Mouse (Mus musculus) megakaryocyte progenitor cell, adult 5-6 weeks (primary cell): Measurements from ENCODE around the gene Dpf2. TPM values are rescaled to one million over a fixed set of nuclear protein-coding genes. Genes with fewer than 3 reads are reported as not detected.
A peak's percentile ranks its signal among the peaks of the same experiment; 100 is the strongest.

Experiments used
- ATAC-seq: replicated peaks from 2 replicates; pipeline ENCODE4 v1.8.0; 2016; ENCODE audit warnings: mild to moderate bottlenecking, moderate TSS enrichment, inconsistent platforms; ENCODE audit not compliant: poor library complexity
- total RNA-seq, 2 experiments: library from RNA; stranded (forward) in 1 of 2; stranded (reverse) in 1 of 2; fragments of 157-497, 149-512 nt in 1 of 2; fragments of 200-1000 nt in 1 of 2; gene quantifications; 2 replicates each; pipeline versions ENCODE4 v1.2.3 to v1.2.4; 2015 to 2017

Dpf2 gene
- 47.6 and 50.3 TPM in 2 replicates for total RNA-seq (2015)
- total RNA-seq (2017): 65.1 and 83.0 TPM in 2 replicates

DNA sequence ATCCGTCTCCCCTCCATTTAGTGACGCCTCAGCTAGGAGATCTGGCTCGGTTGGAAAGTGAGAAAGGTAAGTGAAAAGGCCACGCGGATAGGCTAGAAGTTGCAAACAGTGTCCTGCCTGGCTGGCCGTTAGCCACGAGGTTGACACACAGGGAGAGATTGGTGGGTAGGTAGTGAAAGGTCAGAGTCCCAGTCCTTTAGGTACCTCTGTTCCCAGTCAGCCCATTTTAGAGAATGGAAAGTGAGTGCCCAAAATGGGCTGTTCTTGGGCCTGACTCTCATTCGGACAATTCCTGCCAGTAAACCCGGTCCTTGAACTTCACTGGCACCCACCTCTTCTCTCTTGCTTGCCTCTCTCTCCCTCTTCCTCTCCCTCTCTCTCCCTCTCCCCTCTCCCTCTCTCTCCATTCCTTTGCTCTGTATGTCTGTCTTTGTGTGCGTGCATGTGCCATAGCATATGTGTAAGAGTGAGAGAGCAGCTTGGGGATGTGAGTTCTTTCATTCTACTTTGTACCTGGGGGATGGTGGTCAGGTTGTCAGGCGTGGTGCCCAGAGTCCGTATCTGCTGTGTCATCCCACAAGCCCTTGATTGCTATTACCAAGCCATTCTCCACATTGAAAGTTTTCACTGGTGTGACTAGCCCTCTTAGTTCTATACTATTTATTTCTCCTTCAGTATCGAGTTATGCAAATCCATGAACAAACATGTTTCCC is at the start of gene Dpf2:
Gene Dpf2, minus strand, starts transcription at position 4 of the 713 bp plus-strand sequence.
- peak; percentile 32 for ATAC-seq

DNA sequence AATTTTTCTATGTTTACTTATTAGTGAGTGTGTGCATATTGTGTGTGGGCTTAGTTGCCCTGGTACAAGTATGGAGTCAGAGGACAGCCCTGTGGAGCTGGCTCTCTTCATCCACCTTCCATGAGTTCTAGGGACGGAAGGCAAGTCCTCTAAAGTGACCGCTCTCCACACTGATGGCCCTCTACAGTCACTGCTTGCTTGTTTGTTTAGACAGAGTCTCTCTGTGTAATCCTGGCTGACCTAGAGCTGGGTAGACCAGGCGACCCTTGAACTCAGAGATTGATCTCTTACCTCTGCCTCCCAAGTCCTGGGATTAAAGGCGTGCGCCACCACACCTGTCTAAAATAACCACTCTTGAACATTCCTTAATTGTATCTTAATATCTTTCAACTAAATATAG is 44.6 kb upstream of the Dpf2 start:
- no peak for ATAC-seq

GRCm38 (mm10) chr19:5956685-5957084 is 43.9 kb upstream of the Dpf2 start:
- ATAC-seq: peak; percentile 90

DNA sequence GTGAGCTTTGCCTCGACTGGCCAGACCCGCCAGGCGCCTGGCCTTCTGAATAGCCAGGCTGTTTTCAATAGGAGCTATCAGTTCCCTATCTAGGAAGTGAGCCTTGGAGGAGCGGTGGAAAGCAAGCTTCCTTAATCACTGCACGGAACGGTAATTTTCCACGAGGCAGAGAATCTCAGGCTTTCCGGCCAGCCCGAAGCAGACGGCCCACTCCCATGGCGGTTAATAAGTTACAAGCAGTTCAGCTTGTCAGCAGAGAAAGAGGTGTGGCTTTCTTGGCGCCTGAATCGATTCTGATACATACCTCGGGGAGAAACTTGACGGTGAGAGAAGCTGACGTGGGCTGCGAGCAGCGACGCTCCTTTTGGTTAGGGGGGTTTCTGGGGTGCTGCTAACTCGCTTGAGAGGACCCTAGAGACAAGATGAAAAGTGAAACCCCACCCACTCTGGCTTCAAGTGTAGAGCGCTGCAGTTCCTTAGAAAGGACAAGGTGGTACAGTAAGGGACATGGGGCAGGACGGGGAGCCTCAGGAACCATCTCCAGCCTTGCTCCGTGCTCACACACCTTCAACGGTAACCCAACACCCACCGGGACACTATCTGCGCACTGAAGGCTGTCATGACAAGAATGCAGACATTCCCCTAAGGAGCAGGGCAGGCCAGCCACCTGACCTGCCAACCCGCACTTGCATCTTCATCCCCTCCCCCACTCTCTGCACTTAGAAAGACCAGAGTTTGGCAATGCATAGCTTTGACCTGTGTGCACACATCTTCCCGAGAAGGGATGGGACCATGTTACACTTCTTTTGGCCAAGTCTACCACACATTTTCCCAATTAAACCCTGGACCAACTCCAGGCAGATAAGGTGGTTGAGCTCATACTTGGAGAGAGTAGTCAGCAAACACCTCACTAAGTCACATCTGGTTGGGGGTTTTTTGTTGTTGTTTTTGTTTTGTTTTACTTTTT is 43.2 kb upstream of the Dpf2 start:
- no peak for ATAC-seq

GRCm38 (mm10) chr19:5954936-5955335 is 42.1 kb upstream of the Dpf2 start:
- no peak for ATAC-seq

- no peak for ATAC-seq
These were observed 41.4 kb upstream of the Dpf2 start for GRCm38 (mm10) chr19:5954031-5954710.

GRCm38 (mm10) chr19:5953201-5953770 is 40.5 kb upstream of the Dpf2 start:
- no peak for ATAC-seq

DNA sequence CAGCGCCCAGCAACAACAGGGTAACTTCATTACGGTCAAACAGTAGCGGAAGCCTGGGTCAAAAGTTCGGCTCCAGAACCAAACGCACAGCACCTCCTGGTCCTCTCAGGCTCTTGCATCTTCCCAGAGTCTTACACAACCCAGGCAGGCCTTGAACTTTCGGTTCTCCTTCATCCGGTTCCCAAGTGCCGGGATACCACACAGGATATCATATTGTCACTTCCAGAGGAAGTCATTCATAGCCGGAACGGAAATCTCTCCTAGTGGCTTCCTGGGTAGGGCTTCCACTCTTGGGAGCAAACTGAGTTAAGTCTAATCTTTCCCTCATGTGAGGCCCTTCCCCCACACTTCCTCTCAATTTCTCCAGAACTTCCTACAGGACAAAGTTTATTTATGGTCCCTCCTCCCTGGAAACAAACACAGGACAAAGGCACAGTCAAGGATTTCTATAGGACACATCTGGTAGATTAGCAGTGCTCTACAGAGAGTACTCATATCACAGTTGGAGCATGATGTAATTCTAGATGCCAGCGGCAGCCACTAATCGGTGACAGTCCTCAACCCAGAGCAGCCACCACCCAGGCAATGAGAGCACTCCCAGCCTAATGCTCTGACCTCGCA is 39.4 kb upstream of the Dpf2 start:
- no peak for ATAC-seq

- no peak for ATAC-seq
These were observed 38.8 kb upstream of the Dpf2 start for GRCm38 (mm10) chr19:5951631-5952030.

DNA sequence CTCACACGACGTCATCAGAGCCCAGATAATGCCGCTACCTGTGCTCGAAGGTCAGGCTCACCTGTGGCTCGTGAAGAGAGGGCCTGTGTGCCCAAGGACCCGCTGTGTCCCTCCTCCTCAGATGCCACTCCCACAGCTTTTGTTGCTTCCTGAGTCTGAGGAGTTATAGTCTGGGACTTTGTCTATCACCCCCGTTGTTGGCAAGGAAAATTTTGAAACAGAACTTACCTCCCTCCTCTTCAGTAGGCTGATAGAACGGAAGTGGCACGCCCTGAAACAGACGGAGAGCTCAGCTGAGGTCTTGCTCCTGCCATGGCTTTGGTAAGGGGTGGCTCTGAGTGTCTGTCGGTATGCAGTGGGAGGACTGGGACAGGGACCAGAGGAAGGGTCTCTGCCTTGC is 37.4 kb upstream of the Dpf2 start:
- no peak for ATAC-seq

DNA sequence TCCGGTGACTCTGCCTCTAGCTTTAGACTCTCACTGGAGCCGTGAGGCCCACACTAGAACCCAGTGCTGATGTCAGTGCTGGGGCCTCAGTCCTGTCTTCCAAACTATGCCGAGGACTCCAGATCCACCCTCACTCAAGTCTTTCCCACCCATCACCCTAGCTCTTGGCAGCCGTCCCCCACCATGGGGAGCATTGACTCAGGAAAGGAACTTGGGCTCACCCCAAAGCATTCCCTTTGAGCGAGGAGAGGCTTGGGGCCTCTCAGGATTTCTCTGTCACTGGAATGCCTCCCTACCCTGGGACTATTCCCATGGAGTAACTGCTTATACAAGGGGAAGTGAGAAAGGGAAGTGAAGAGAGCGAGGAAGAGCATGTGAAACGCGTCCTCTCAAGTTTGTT is 33.1 kb upstream of the Dpf2 start:
- ATAC-seq: no peak

DNA sequence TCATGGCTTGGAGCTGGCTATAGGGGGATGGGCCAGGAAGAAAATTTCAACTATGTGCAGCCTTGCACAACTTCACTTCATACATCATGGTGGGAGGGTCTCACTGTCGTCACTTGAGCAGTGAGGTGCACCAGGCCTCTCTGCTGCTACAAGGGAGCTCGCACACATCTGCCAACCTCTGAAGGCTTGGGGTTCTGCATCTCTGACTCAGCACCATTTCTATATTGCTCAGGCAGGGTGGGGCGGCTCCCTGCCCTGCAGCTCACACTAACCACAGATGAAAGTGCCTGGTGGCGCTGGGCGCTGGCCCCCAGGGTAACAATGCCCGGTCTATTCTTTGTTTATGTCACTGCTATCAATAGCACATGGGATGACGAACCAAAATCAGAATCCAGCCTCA is 32.2 kb upstream of the Dpf2 start:
- ATAC-seq: peak; percentile 72

DNA sequence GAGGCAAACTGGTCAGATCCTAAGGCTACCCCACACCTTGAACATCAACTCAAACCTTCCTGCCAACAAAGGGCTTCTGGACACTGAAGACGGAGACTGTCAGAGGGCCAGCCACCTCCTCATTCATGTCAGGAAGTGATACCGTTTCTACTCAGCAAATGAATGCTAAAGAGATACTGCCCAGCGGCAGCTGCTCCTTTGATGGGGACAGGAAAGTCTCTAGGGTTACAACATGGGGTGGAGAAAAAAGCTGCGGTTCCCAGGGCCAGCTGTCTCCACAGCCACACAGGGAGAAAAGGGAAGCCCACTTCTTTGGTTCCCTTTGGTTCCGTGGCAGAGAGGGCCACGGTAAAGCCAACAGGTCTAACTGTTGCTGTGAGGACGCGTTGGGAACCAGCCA is 31.3 kb upstream of the Dpf2 start:
- ATAC-seq: peak; percentile 57

DNA sequence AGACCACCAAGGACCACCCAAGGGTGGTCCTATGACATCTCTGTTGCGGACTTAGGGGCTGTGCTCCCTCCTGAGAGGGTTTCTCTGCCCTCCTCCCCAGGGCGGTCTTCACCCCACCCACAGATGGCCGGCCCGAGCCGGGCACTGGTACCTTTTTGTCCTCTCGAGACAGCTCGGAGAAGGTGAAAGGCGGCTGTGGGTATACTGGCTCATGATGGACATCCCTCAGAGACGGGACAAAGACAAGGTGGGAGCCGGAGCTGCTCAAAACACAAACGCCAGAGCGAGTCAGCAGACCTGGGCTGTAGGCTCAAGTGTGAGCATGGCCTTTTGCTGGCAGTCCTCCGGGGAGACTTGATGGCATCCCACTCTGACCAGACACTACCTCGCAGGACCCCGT is 30.6 kb upstream of the Dpf2 start:
- ATAC-seq: no peak

- no peak for ATAC-seq
These were observed 29.8 kb upstream of the Dpf2 start for GRCm38 (mm10) chr19:5942581-5942980.

GRCm38 (mm10) chr19:5940656-5941055 is 27.8 kb upstream of the Dpf2 start:
- no peak for ATAC-seq

DNA sequence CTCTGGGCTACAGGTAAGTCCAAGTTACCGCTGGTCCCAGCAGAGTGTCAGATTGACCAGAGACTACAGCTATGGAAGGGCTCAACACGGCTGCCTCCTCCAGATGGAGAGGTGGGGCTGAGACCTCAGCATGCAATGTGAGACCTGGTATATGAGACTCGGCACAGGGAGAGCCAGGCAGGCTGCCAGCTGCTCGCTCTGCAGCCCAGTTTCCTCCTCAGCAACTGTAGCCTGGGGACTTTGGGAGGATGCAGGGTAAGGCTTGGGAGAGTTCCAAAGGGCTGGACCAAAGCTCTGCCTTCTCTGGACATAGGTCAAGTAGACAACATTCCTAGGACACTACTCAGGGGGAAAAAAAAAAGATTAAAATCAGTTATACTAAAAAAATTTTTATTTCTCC is 27.4 kb upstream of the Dpf2 start:
- ATAC-seq: no peak

- no peak for ATAC-seq
These were observed 26.9 kb upstream of the Dpf2 start for GRCm38 (mm10) chr19:5939715-5940114.

DNA sequence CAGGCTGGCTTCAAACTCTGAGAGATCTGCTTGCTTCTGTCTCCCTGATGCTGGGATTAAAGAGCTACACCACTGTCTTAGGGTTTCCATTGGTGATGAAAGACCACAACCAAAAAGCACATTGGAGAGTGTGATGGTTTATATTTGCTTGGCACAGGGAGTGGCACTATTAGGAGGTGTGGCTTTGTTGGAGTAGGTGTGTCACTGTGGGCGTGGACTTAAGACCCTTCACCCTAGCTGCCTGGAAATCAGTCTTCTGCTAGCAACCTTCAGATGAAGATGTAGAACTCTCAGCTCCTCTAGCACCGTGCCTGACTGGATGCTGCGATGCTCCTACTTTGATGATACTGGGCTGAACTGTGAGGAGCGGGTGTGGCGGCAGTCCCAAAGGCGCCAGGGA is 25.7 kb upstream of the Dpf2 start:
- ATAC-seq: no peak

GRCm38 (mm10) chr19:5937836-5938406 is 25.1 kb upstream of the Dpf2 start:
- peak; percentile 90 for ATAC-seq
